Mouse (Mus musculus): Measurements from ENCODE around the gene Ganc. TPM values are rescaled to one million over a fixed set of nuclear protein-coding genes. Genes with fewer than 3 reads are reported as not detected.

Ganc gene
- total RNA-seq, 2 experiments from 2014 or later: 12.0 to 13.7 TPM

DNA sequence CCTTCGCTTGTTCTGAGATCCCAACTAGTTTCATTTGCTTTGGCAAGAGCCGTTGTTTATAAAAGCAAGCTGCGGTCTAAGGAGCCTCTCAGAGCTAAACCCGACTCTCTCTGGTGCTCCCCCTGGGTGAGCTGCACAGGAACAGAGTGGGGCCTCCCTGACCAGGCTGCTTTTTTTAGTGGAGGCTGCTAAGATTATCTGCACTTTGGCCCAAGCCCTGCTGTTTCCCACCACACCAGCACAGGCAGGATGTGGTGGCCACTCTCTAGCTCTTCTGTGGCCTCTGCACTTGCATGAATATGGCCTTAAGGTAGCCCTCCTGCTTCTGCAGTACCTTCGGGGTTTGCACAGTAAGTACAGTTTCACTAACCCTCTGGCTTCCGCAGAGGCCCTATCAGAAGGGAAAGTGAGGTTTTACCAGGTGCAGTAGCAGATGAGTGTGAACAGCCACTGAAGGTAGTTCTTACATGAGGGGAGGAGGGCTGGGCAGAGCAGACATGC is 96.3 kb downstream of the Ganc start:
- DNase-seq (ENCODE audit: low spot score in 2 of 2): no peak

GRCm38 (mm10) chr2:120501136-120501918 is 97.6 kb downstream of the Ganc start:
- DNase-seq (ENCODE audit: low spot score in 2 of 2): no peak

GRCm38 (mm10) chr2:120501931-120502604 is 98.4 kb downstream of the Ganc start:
- DNase-seq (ENCODE audit: low spot score in 2 of 2): no peak

GRCm38 (mm10) chr2:120502605-120502990 is 98.9 kb downstream of the Ganc start:
- no peak for DNase-seq (ENCODE audit: low spot score in 2 of 2)

DNA sequence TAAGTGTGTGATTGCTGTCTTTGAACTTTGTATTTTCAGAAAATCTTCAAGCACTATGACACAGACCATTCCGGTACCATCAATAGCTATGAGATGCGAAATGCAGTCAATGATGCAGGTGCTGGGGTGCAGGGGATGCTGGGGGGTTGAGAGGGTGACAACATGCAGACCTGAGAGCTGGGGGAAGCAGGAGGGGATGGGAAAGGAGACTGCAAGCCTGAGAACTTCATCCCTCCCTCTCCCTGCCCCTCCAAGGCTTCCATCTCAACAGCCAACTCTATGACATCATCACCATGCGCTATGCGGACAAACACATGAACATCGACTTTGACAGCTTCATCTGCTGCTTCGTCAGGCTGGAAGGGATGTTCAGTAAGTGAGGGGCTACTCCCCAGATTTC is 99.4 kb downstream of the Ganc start:
- DNase-seq (ENCODE audit: low spot score in 2 of 2): no peak

DNA sequence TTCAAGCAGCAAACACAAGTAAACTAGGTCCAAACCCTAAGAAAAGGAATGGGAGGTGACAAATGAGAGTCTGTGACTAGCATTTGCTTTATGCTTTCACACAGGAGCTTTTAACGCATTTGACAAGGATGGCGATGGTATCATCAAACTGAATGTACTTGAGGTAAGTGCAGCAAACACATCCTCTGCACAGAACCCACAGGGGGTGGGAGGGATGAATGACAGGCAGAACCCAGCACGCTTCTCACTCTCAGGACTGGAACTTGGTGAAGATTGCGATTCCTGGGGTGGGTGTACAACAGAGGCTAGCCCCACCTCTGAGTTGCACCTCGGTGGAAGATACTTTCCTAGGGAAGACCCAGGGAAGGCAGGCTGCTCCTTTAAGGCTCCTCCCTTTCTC is 100.3 kb downstream of the Ganc start:
- DNase-seq (ENCODE audit: low spot score in 2 of 2): no peak

Other genes with a start within 250 kb of the Ganc start
- gene Ehd4, start 249.3 kb upstream of the Ganc start, total RNA-seq (2021): 1 to 10 TPM; 8.5 to 8.9 TPM
- 10 to 100 TPM in 1 of 2 experiments, 1 to 10 TPM in 1; 9.8 to 10.6 TPM for gene Pla2g4e, start 158.6 kb upstream of the Ganc start, total RNA-seq (2021)
- not detected for gene Pla2g4d, start 114.7 kb upstream of the Ganc start, total RNA-seq (2021)
- not detected for gene Pla2g4f, start 89.7 kb upstream of the Ganc start, total RNA-seq (2021)
- 10 to 100 TPM; 68.2 to 80.9 TPM for gene Vps39, start 50.8 kb upstream of the Ganc start, total RNA-seq (2021)
- 10 to 100 TPM; 39.5 to 43.4 TPM for gene Tmem87a, start 217 bp downstream of the Ganc start, total RNA-seq (2021)
- gene Capn3, start 52.1 kb downstream of the Ganc start, total RNA-seq (2021): 10 to 100 TPM; 15.6 to 16.9 TPM
- gene Zfp106, start 159.9 kb downstream of the Ganc start, total RNA-seq (2021): 100 to 1,000 TPM; 169 to 182 TPM
- 10 to 100 TPM; 15.4 to 19.2 TPM for gene Snap23, start 163.8 kb downstream of the Ganc start, total RNA-seq (2021)
- gene Haus2, start 205.5 kb downstream of the Ganc start, total RNA-seq (2021): 10 to 100 TPM; 12.1 to 12.2 TPM
- 10 to 100 TPM; 30.9 to 32.2 TPM for gene Lrrc57, start 205.6 kb downstream of the Ganc start, total RNA-seq (2021)
- 1 to 10 TPM; 7.5 to 8.2 TPM for gene Stard9, start 225.2 kb downstream of the Ganc start, total RNA-seq (2021)

Measured in layer of hippocampus, adult 18-20 months (tissue).